8 mouse cellular contexts compared by ENCODE assay signal in the genomic region with DNA sequence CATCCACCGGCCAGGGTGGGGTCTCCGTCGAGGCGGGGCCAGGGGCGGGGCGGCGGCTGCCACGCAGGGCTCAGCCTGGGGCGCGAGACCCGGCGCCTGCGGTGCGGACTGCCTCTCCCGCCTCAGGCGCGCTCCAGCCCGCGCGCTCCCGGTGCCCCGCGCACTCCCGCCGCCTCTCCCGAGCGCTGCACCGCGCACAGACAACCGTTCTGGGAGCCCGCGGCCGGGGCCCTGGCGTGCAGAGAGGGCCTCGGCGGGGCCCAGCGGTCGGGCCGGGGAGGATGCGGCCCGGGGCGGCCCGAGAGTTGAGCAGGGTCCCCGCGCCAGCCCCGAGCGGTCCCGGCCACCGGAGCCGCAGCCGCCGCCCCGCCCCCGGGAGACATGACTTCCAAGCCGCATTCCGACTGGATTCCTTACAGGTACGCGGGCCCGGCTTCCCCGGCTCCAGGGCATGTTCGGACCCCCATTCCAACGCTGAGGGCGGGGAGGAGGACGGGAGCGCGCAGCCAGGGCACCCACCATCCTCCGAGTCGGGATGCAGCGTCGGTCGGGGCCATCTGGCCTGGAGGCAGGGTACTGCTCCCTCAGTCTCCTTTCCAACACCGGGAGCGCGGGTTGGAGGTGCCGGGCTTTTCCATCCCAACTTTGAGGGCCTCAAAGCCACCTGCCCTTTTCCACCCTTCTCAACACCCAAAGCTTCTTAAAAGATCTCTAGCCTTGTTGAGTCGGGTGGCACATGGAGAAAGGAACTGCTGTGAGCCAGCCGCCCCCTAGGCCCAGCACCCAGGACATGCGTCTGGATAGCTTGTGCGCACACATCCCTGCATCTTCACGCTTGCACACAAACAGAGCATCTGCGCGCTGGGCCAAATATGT.
A peak's percentile ranks its signal among the peaks of the same experiment; 100 is the strongest.
DNase-seq lines count a peak whose midpoint lies in the region; ATAC-seq and TF ChIP-seq lines count a peak whose summit lies in the region.

No protein-coding gene starts in this region.

- peak overlapping the region; percentile 94 for H3K4me2 ChIP-seq in heart, embryonic 11.5 days
- peak overlapping the region; percentile 78 for H3K4me2 ChIP-seq in hindbrain, embryonic 14.5 days (replicated peaks)
- H3K4me2 ChIP-seq in midbrain, embryonic 11.5 days = peak overlapping the region; percentile 90

- no peak for ATAC-seq in heart, embryonic 11.5 days (replicated peaks; ENCODE audit: insufficient number of reproducible peaks, low FRiP score, low TSS enrichment)
- ATAC-seq in hindbrain, embryonic 14.5 days (ENCODE audit: low FRiP score) = peak; percentile 79
- peak; percentile 82 for ATAC-seq in midbrain, embryonic 11.5 days (ENCODE audit: low FRiP score)

- peak overlapping the region; percentile 52 for H3K9ac ChIP-seq in heart, embryonic 11.5 days (ENCODE audit: low read depth, low read length)
- H3K9ac ChIP-seq in ES-E14 (ENCODE audit: insufficient read depth, low read depth, low read length, poor library complexity, severe bottlenecking) = peak overlapping the region; percentile 72
- peak overlapping the region; percentile 94 for H3K9ac ChIP-seq in hindbrain, embryonic 14.5 days
- peak overlapping the region; percentile 76 for H3K9ac ChIP-seq in midbrain, embryonic 11.5 days (ENCODE audit: low read length)

- H3K9me3 ChIP-seq in heart, embryonic 11.5 days (replicated peaks; ENCODE audit: control insufficient read depth, low read length) = no peaks in the 10 kb centered on the region
- H3K9me3 ChIP-seq in ES-E14 (ENCODE audit: control insufficient read depth, insufficient read depth, low read depth, low read length) = no peaks in the 10 kb centered on the region
- H3K9me3 ChIP-seq in hindbrain, embryonic 14.5 days (ENCODE audit: control insufficient read depth, low read length) = no peaks in the 10 kb centered on the region
- no peaks in the 10 kb centered on the region for H3K9me3 ChIP-seq in midbrain, embryonic 11.5 days (ENCODE audit: control insufficient read depth, low read length)

- peak overlapping the region; percentile 70 for H3K4me3 ChIP-seq in heart, embryonic 11.5 days (ENCODE audit: low read depth, low read length)
- peak overlapping the region; percentile 79 to 84 for H3K4me3 ChIP-seq in ES-E14 (ENCODE audit: insufficient read depth in 1 of 2, low read depth in 1 of 2, low read length in 2 of 2, poor library complexity in 1 of 2, severe bottlenecking in 1 of 2)
- peak overlapping the region; percentile 87 for H3K4me3 ChIP-seq in hindbrain, embryonic 14.5 days (replicated peaks; ENCODE audit: low read length)
- peak overlapping the region; percentile 71 for H3K4me3 ChIP-seq in midbrain, embryonic 11.5 days (ENCODE audit: low read depth, low read length)

- H3K27ac ChIP-seq in heart, embryonic 11.5 days (ENCODE audit: low read depth, low read length) = no peak overlapping the region
- no peak overlapping the region for H3K27ac ChIP-seq in ES-E14 (ENCODE audit: insufficient read depth, low read depth, low read length, poor library complexity, severe bottlenecking)
- peak overlapping the region; percentile 93 for H3K27ac ChIP-seq in hindbrain, embryonic 14.5 days
- peak overlapping the region; percentile 25; the same call in 1 of the 2 replicates for H3K27ac ChIP-seq in midbrain, embryonic 11.5 days (ENCODE audit: low read depth, low read length)

- DNase-seq in heart, adult 18-20 months = no peak
- DNase-seq in ES-E14 (ENCODE audit: low read depth, low spot score) = no peak
- peak; percentile 59 to 67 for DNase-seq in cerebellum, postnatal 36 days
- DNase-seq in hindbrain, embryonic 14.5 days (ENCODE audit: low spot score) = peak; percentile 70
- peak; percentile 96 for DNase-seq in midbrain, embryonic 11.5 days (ENCODE audit: low spot score, missing footprints)
- peak; percentile 47 for DNase-seq in testis, postnatal 14 days (ENCODE audit: low spot score)
- DNase-seq in gastrocnemius, postnatal 36 days = no peak

- 2% methylated on average over 62 of the region's 82 CpGs for WGBS in heart, embryonic 11.5 days (ENCODE audit: insufficient replicate concordance)
- WGBS in hindbrain, embryonic 14.5 days = 2% methylated on average over 68 of the region's 82 CpGs
- WGBS in midbrain, embryonic 11.5 days = under 1% methylated on average over 80 of the region's 82 CpGs

- H3K36me3 ChIP-seq in heart, embryonic 11.5 days (ENCODE audit: control insufficient read depth, insufficient read depth, low read length) = no peaks in the 10 kb centered on the region
- H3K36me3 ChIP-seq in ES-E14 (ENCODE audit: control insufficient read depth, insufficient read depth, low read length, poor library complexity, severe bottlenecking) = no peaks in the 10 kb centered on the region
- no peaks in the 10 kb centered on the region for H3K36me3 ChIP-seq in hindbrain, embryonic 14.5 days (replicated peaks; ENCODE audit: control insufficient read depth, insufficient read depth)
- H3K36me3 ChIP-seq in midbrain, embryonic 11.5 days (ENCODE audit: control insufficient read depth, insufficient read depth, low read length) = no peaks in the 10 kb centered on the region

- in situ Hi-C loops in ES-E14 (cut with MboI; ENCODE audit: low sequenced_read_pairs in 2 of 2, unreplicated experiment in 2 of 2) = no loop called here

- peaks cover 48% of the 10 kb centered on the region for H3K27me3 ChIP-seq in heart, embryonic 11.5 days (ENCODE audit: control insufficient read depth, insufficient read depth, low read length)
- 0 out of 2 replicates have a peak, but pooled peaks cover 5% of the 10 kb centered on the region for H3K27me3 ChIP-seq in hindbrain, embryonic 14.5 days (ENCODE audit: control insufficient read depth, insufficient read depth, low read length)
- H3K27me3 ChIP-seq in midbrain, embryonic 11.5 days (ENCODE audit: control insufficient read depth, insufficient read depth, low read length) = peaks cover 23% of the 10 kb centered on the region

- H3K4me1 ChIP-seq in heart, embryonic 11.5 days (ENCODE audit: control insufficient read depth, insufficient read depth, low read length) = no peaks in the 10 kb centered on the region
- no peaks in the 10 kb centered on the region for H3K4me1 ChIP-seq in ES-E14 (ENCODE audit: control insufficient read depth in 2 of 2, insufficient read depth in 2 of 2, low read length in 2 of 2, poor library complexity in 1 of 2)
- H3K4me1 ChIP-seq in hindbrain, embryonic 14.5 days (replicated peaks; ENCODE audit: control insufficient read depth, insufficient read depth, low read length) = peaks cover 36% of the 10 kb centered on the region
- peaks cover 15% of the 10 kb centered on the region for H3K4me1 ChIP-seq in midbrain, embryonic 11.5 days (ENCODE audit: control insufficient read depth, insufficient read depth, low read length)

- intact Hi-C loops in gastrocnemius, postnatal 36 days (cut with DNase I) = no loop called here

TF ChIP-seq in ES-E14, 5 proteins besides CTCF, POLR2A, EP300 and RAD21:
- no peak for TF ChIP-seq ZC3H11A (IDR thresholded peaks at IDR 0.05; ENCODE audit: borderline replicate concordance, low read depth, low read length)
- TF ChIP-seq MAFK (IDR thresholded peaks at IDR 0.05; ENCODE audit: insufficient read depth, low read depth, low read length) = no peak
- no peak for TF ChIP-seq HCFC1 (IDR thresholded peaks at IDR 0.05; ENCODE audit: borderline replicate concordance, insufficient read depth, low read length)
- TF ChIP-seq ZNF384 (IDR thresholded peaks at IDR 0.05; ENCODE audit: low read depth, low read length) = no peak
- no peak for TF ChIP-seq CHD2 (IDR thresholded peaks at IDR 0.05; ENCODE audit: low read depth, low read length)
TF ChIP-seq in ES-E14: peak in this region for 0.

Comparison
In these comparisons a context has a peak if more than half of its experiments do, and no peak if none do; other contexts are left out.
1. H3K27ac ChIP-seq: peak in hindbrain, embryonic 14.5 days (single experiment) and midbrain, embryonic 11.5 days (single experiment); none in heart, embryonic 11.5 days (single experiment) and ES-E14 (single experiment).
2. DNase-seq: peak in cerebellum, postnatal 36 days (2 of 2), hindbrain, embryonic 14.5 days (single experiment), midbrain, embryonic 11.5 days (single experiment) and testis, postnatal 14 days (single experiment); none in heart, adult 18-20 months (0 of 2), ES-E14 (single experiment) and gastrocnemius, postnatal 36 days (0 of 2).
3. Peak in every context shown above with its lines, with median percentiles within 50 percentile points of each other: H3K4me2 ChIP-seq, H3K4me3 ChIP-seq and H3K9ac ChIP-seq.